Mouse (Mus musculus) neural tube, embryonic 14.5 days (tissue): ENCODE measurements around the gene Immt. TPM values are rescaled to one million over a fixed set of nuclear protein-coding genes. Genes with fewer than 3 reads are reported as not detected.
A peak's percentile ranks its signal among the peaks of the same experiment; 100 is the strongest.

Experiments
- ATAC-seq: fragments of 200-750 bp; cut with Nextera tagmentation; 2 replicates; pipeline ENCODE4 v1.8.0; 2017; ENCODE audit warnings: low read depth, mild to moderate bottlenecking, moderate TSS enrichment, moderate library complexity
- H3K27ac ChIP-seq: fragments of 300-500 bp; sonication (generic); 2 replicates; pipeline ENCODE4 v1.5.1; 2014; ENCODE audit warnings: low read depth, mild to moderate bottlenecking, control low read depth, low read length, moderate library complexity, mixed read lengths
- H3K27me3 ChIP-seq: fragments of 300-500 bp; sonication (generic); 2 replicates; pipeline ENCODE4 v1.6.1; 2014; ENCODE audit warnings: low read length; ENCODE audit not compliant: control insufficient read depth, insufficient read depth
- H3K36me3 ChIP-seq: fragments of 300-500 bp; sonication (generic); 2 replicates; pipeline ENCODE4 v1.6.1; 2014; ENCODE audit warnings: low read length, mixed read lengths; ENCODE audit not compliant: control insufficient read depth, insufficient read depth
- H3K4me1 ChIP-seq: fragments of 300-500 bp; sonication (generic); 2 replicates; pipeline ENCODE4 v1.6.1; 2014; ENCODE audit warnings: low read length; ENCODE audit not compliant: control insufficient read depth, insufficient read depth
- H3K4me2 ChIP-seq: fragments of 300-500 bp; sonication (generic); 2 replicates; pipeline ENCODE4 v1.6.1; 2014; ENCODE audit warnings: mild to moderate bottlenecking, low read depth, low read length, control low read depth
- H3K4me3 ChIP-seq: fragments of 300-500 bp; sonication (generic); 2 replicates; pipeline ENCODE4 v1.5.1; 2014; ENCODE audit warnings: low read depth, low read length, control low read depth, mixed read lengths
- H3K9ac ChIP-seq: fragments of 300-500 bp; sonication (generic); replicated peaks from 2 replicates; pipeline ENCODE4 v1.6.1; 2014; ENCODE audit warnings: low read depth, mild to moderate bottlenecking, control low read depth, low read length, mixed read lengths
- H3K9me3 ChIP-seq: fragments of 300-500 bp; sonication (generic); 2 replicates; pipeline ENCODE4 v1.6.1; 2016; ENCODE audit warnings: low read length; ENCODE audit not compliant: control insufficient read depth
- WGBS: fragments of 180-500 bp; shearing (Covaris S2); extraction: QIAGEN DNeasy Blood & Tissue Kit; methylation state at CpG from one replicate; pipeline ENCODE4 v1.1.7; 2014; 5-methylcytosine and 5-hydroxymethylcytosine counted together
- polyA plus RNA-seq: library from polyadenylated mRNA; unstranded; fragments of >200 nt; fragmentation: Nextera tagmentation; extraction: Ambion mirVana; gene quantifications from 2 replicates; pipeline ENCODE4 v1.2.1, GENCODE M21; 2014

The Immt gene
- polyA plus RNA-seq, 1 experiment from 2014 or later: 179 TPM

DNA sequence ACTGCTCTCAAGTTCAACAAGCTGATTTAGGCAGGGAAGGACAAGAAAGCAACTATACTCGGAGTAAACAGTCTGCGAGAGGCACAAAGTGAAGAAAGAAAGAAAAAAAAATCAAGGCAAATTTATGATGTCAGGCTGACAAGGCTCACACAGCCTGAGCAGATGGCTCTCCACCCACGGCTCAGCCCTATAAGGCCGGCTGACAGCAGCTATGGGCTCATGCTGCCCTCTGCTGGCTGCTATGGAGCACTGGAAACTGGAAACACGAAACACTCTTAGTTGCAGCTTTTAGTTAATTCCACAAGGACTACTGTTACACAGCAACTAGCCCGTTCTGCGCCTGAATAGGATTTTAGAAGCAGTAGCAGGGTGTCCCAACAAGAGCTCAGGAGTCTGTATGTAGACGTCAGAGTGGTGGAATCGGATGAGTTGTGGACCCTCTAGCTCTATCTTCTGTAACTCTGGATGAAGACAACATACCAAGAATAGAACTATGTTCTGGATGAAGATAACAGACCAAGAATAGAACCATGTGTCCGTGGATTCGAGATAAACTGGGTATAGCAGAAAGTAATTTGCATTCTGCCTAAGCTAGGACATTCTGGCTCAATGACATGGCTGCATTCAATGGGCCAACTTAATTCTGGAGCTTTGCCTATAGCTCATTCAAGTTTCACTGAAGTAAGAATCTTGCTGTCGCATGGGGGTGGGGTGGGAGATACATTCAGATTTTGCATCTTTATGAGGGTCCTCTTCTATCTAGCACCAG, 26.9 kb upstream of the Immt start:
- Histone ChIP-seq H3K9me3 (no peaks in the 10 kb centered on the region), H3K4me2 (no peak overlapping the region), H3K9ac (no peak overlapping the region), H3K4me1 (no peaks in the 10 kb centered on the region), H3K27ac (no peak overlapping the region), H3K4me3 (no peak overlapping the region), H3K27me3 (no peaks in the 10 kb centered on the region), H3K36me3 (peaks cover 16% of the 10 kb centered on the region)
- peak; percentile 93 for ATAC-seq
- 28% methylated on average over 12 of the region's 12 CpGs for WGBS

GRCm38 (mm10) chr6:71806713-71807112, 24.4 kb upstream of the Immt start:
- 84% methylated on average over 1 of the region's 1 CpGs for WGBS
- peaks cover 22% of the 10 kb centered on the region for H3K36me3 ChIP-seq
- no peaks in the 10 kb centered on the region for H3K9me3 ChIP-seq
- no peaks in the 10 kb centered on the region for H3K27me3 ChIP-seq
- no peak overlapping the region for H3K4me2 ChIP-seq
- H3K4me1 ChIP-seq: no peaks in the 10 kb centered on the region
- no peak overlapping the region for H3K27ac ChIP-seq
- ATAC-seq: no peak
- H3K4me3 ChIP-seq: no peak overlapping the region
- no peak overlapping the region for H3K9ac ChIP-seq

- H3K9me3 ChIP-seq: no peaks in the 10 kb centered on the region
- 96% methylated on average over 9 of the region's 9 CpGs for WGBS
- H3K27me3 ChIP-seq: no peaks in the 10 kb centered on the region
These were observed 21.2 kb upstream of the Immt start for GRCm38 (mm10) chr6:71809890-71810289.

DNA sequence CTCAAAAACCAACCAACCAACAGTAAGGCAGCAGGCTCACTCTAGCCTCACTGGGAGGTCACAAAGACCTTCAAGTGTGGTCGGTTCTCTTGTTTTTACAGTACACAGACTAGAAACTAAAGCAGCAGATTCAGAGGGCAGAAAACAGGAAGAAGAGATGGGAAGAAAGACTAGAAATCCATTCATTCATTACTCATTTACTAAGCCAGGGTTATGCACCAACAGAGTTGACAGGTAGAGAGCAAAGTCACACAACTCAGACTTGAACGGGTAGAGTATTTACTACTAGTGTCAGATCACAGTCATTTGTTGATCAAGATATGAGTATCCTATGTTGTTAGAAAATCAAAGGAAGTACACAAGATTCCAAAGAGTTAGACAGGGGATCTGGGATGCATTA, 18.3 kb upstream of the Immt start:
- 95% methylated on average over 2 of the region's 2 CpGs for WGBS
- no peak overlapping the region for H3K4me2 ChIP-seq
- H3K9ac ChIP-seq: no peak overlapping the region
- H3K27ac ChIP-seq: no peak overlapping the region
- no peak for ATAC-seq
- H3K27me3 ChIP-seq: no peaks in the 10 kb centered on the region
- H3K9me3 ChIP-seq: no peaks in the 10 kb centered on the region
- no peak overlapping the region for H3K4me3 ChIP-seq
- peaks cover 40% of the 10 kb centered on the region for H3K36me3 ChIP-seq
- no peaks in the 10 kb centered on the region for H3K4me1 ChIP-seq

More at GRCm38 (mm10) chr6:71809890-71810289, 21.2 kb upstream of the Immt start:
- no peak for ATAC-seq
- Histone ChIP-seq H3K27ac (no peak overlapping the region), H3K4me2 (no peak overlapping the region), H3K36me3 (peaks cover 22% of the 10 kb centered on the region), H3K4me3 (no peak overlapping the region), H3K4me1 (no peaks in the 10 kb centered on the region), H3K9ac (no peak overlapping the region)

GRCm38 (mm10) chr6:71819764-71820292, 11.3 kb upstream of the Immt start:
- H3K27ac ChIP-seq: no peak overlapping the region
- H3K4me2 ChIP-seq: no peak overlapping the region
- 95% methylated on average over 5 of the region's 5 CpGs for WGBS
- H3K4me1 ChIP-seq: 0 out of 2 replicates have a peak, but pooled peaks cover 3% of the 10 kb centered on the region
- no peak overlapping the region for H3K9ac ChIP-seq
- no peaks in the 10 kb centered on the region for H3K9me3 ChIP-seq
- H3K27me3 ChIP-seq: no peaks in the 10 kb centered on the region
- H3K36me3 ChIP-seq: peaks cover 22% of the 10 kb centered on the region; the same call in 1 of the 2 replicates
- ATAC-seq: no peak
- H3K4me3 ChIP-seq: no peak overlapping the region

DNA sequence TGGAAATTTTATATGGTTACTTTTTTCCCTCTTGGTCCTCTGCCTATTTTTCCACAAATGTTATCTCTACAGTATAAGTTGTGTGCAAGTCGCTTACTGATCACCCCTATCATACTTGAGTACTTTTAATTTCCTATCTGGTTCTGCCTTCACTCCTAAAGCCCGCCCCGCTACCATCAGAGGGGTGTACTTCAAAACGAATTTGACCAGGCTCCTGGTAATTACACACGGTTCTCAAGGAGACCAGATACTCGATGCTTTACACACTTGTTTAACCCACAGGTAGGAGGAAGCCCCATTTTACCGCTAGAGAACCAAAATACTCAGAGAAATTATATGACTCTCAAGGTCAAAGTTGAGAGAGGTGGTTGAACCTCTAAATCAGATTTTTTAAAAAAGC, 8.0 kb upstream of the Immt start:
- Histone ChIP-seq H3K9me3 (no peaks in the 10 kb centered on the region), H3K36me3 (0 out of 2 replicates have a peak, but pooled peaks cover under 1% of the 10 kb centered on the region), H3K4me3 (peak overlapping the region; percentile 53), H3K27ac (no peak overlapping the region), H3K9ac (peak overlapping the region; percentile 48), H3K4me1 (0 out of 2 replicates have a peak, but pooled peaks cover 3% of the 10 kb centered on the region), H3K27me3 (no peaks in the 10 kb centered on the region), H3K4me2 (peak overlapping the region; percentile 63)
- WGBS: 2% methylated on average over 7 of the region's 7 CpGs
- ATAC-seq: peak; percentile 47

DNA sequence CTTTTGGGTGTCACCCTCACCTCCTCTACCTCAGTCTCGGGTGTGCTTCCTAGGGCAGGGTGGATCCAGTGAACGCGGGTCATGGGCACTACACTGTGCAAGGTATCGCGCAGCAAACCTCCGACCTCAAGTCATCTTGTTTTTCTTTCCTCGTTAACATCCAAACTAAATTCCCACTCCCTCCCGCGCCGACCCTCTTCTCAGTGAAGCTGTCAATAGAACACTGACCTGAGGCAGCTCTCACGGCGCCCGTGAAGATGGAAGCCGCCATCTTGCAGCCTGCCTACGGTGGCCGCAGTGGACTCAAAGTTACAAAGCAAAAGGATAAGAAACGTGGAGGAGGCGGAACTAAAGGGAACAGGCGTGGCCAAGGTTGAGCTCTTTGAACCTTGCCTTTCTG, 7.6 kb upstream of the Immt start:
- ATAC-seq: peak; percentile 93
- H3K27ac ChIP-seq: no peak overlapping the region
- H3K4me2 ChIP-seq: peak overlapping the region; percentile 63
- H3K9me3 ChIP-seq: no peaks in the 10 kb centered on the region
- H3K9ac ChIP-seq: peak overlapping the region; percentile 48
- no peaks in the 10 kb centered on the region for H3K27me3 ChIP-seq
- H3K4me3 ChIP-seq: peak overlapping the region; percentile 53
- 0 out of 2 replicates have a peak, but pooled peaks cover 3% of the 10 kb centered on the region for H3K4me1 ChIP-seq
- WGBS: under 1% methylated on average over 19 of the region's 19 CpGs
- no peaks in the 10 kb centered on the region for H3K36me3 ChIP-seq

- Histone ChIP-seq H3K4me2 (peak overlapping the region; percentile 63), H3K9ac (no peak overlapping the region), H3K4me1 (0 out of 2 replicates have a peak, but pooled peaks cover 3% of the 10 kb centered on the region), H3K9me3 (no peaks in the 10 kb centered on the region), H3K27ac (no peak overlapping the region), H3K4me3 (peak overlapping the region; percentile 53), H3K36me3 (no peaks in the 10 kb centered on the region), H3K27me3 (no peaks in the 10 kb centered on the region)
- 32% methylated on average over 3 of the region's 3 CpGs for WGBS
- ATAC-seq: 0 out of 2 replicates have a peak, but pooled peaks have one; percentile 13
These were observed 7.2 kb upstream of the Immt start for GRCm38 (mm10) chr6:71823961-71824360.

DNA sequence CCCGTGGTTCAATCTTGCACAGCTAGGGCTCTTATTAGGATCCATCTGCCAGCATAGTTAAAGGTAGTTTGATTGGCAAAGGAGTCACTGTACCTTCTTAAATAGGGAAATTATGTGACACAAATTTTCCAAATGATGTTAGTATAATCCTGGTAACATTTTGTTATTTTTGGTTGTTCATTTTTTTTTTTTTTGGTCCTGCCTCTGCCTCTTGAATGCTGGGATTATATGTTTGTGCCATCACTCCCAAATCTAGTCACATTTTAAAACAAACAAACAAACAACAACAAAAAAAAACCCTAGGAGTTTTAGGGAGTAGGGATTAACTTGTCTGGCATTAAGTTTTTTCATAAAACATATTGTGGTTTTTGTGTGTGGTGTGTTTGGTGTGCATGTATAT, 4.3 kb upstream of the Immt start, which contains the start of gene Mrpl35:
Mrpl35 (minus strand) TSS at position 101 of the 400 bp plus-strand sequence.
- Histone ChIP-seq H3K4me1 (0 out of 2 replicates have a peak, but pooled peaks cover 3% of the 10 kb centered on the region), H3K9me3 (no peaks in the 10 kb centered on the region), H3K36me3 (no peaks in the 10 kb centered on the region), H3K9ac (no peak within 1 kb of the TSS), H3K4me3 (no peak within 1 kb of the TSS), H3K27me3 (no peaks in the 10 kb centered on the region), H3K27ac (no peak within 1 kb of the TSS), H3K4me2 (no peak within 1 kb of the TSS)
- no peak for ATAC-seq
- WGBS: 77% methylated on average over 1 of the region's 1 CpGs
